Mouse (Mus musculus): ENCODE measurements around the gene Gm14137. TPM values are rescaled to one million over a fixed set of nuclear protein-coding genes. Genes with fewer than 3 reads are reported as not detected.

The Gm14137 gene
- polyA plus RNA-seq (2015; fragmentation: Nextera tagmentation; extraction: Ambion mirVana): 0.08 and 0.18 TPM in 2 replicates

DNA sequence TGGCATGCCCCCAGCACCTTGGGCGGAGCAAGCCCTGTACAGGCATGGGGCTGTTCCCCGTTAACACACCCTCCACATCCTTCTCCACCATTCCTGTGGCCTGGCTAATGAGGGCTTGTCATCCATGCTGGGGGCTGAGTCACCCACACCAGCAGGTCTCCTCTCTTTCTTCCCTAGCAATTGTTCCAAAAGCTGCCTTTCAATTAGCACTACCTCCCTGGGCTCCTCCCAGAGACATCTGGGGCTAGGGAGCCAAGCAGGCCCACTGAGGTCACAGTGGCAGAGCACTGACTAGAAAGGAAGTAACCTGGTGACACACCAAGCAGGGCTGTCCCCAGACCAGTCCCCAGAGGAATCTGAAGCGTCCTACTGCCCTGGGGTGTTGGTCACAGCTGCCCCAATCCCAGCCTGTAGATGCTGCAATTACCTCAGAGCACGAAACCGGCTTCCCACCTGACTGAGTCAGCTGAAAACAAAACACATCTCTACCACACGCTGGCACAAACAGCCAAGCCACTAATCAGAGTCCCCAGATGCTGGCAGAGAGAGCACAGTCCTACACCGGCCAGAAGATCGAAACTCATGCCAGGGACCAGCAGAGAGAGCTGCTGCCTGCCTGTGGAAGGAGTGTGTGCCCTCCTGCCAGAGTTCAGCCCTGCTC, at the start of gene Gm14137:
TSS of gene Gm14137 (plus strand) at position 519 of the 661 bp plus-strand sequence.
- Histone ChIP-seq H3K4me3 (ENCODE audit: low read depth, low read length) (no peak within 1 kb of the TSS), H3K9me3 (ENCODE audit: control insufficient read depth) (no peaks in the 10 kb centered on the region), H3K36me3 (ENCODE audit: control insufficient read depth, insufficient read depth) (peaks cover under 1% of the 10 kb centered on the region; the same call in 1 of the 2 replicates), H3K27ac (ENCODE audit: low read depth, low read length) (no peak within 1 kb of the TSS), H3K27me3 (replicated peaks; ENCODE audit: control insufficient read depth, insufficient read depth, low read length) (no peaks in the 10 kb centered on the region), H3K4me2 (replicated peaks; ENCODE audit: low read depth) (peak within 1 kb of the TSS; percentile 52), H3K4me1 (replicated peaks; ENCODE audit: control insufficient read depth, insufficient read depth, low read length) (no peaks in the 10 kb centered on the region), H3K9ac (ENCODE audit: low read depth, low read length) (no peak within 1 kb of the TSS)
- TF ChIP-seq CTCF (IDR thresholded peaks at IDR 0.05; ENCODE audit: low read depth): no peak
- 59% methylated on average over 8 of the region's 8 CpGs for WGBS
- 0 out of 2 replicates have a peak, but pooled peaks have one; percentile 17 for ATAC-seq

- no peak for TF ChIP-seq CTCF (IDR thresholded peaks at IDR 0.05; ENCODE audit: low read depth)
- no peak overlapping the region for H3K4me2 ChIP-seq (replicated peaks; ENCODE audit: low read depth)
- WGBS: 78% methylated on average over 5 of the region's 5 CpGs
Measured at GRCm38 (mm10) chr2:119136346-119136898, 37.9 kb upstream of the Gm14137 start.

DNA sequence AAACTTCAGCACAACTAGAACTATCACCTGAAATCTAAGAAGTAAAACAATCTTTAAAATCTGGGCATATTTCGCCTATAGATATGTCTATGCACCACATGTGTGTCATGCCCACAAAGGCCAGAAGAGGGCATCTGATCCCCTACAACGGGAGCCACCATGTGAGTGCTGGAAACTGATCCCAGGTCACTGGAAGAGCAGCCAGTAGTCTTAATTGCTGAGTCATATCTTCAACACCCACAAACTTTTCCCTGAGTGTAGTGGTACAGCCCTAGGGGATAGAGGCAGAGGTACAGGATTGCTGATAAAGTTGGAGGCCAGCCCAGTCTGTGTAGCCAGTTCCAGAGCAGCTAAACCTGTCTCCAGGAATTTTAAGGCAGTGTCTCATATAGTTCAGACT, 29.1 kb upstream of the Gm14137 start:
- H3K36me3 ChIP-seq (ENCODE audit: control insufficient read depth, insufficient read depth): peaks cover 87% of the 10 kb centered on the region
- no peak for ATAC-seq
- H3K4me1 ChIP-seq (replicated peaks; ENCODE audit: control insufficient read depth, insufficient read depth, low read length): no peaks in the 10 kb centered on the region
- H3K27ac ChIP-seq (ENCODE audit: low read depth, low read length): no peak overlapping the region
- TF ChIP-seq CTCF (IDR thresholded peaks at IDR 0.05; ENCODE audit: low read depth): peak; percentile 66
- H3K9ac ChIP-seq (ENCODE audit: low read depth, low read length): no peak overlapping the region
- H3K4me2 ChIP-seq (replicated peaks; ENCODE audit: low read depth): no peak overlapping the region
- H3K27me3 ChIP-seq (replicated peaks; ENCODE audit: control insufficient read depth, insufficient read depth, low read length): no peaks in the 10 kb centered on the region
- H3K4me3 ChIP-seq (ENCODE audit: low read depth, low read length): no peak overlapping the region
- WGBS: 84% methylated on average over 2 of the region's 2 CpGs
- no peaks in the 10 kb centered on the region for H3K9me3 ChIP-seq (ENCODE audit: control insufficient read depth)

More at GRCm38 (mm10) chr2:119136346-119136898, 37.9 kb upstream of the Gm14137 start:
- Histone ChIP-seq H3K36me3 (ENCODE audit: control insufficient read depth, insufficient read depth) (peaks cover 77% of the 10 kb centered on the region), H3K9me3 (ENCODE audit: control insufficient read depth) (no peaks in the 10 kb centered on the region), H3K27me3 (replicated peaks; ENCODE audit: control insufficient read depth, insufficient read depth, low read length) (no peaks in the 10 kb centered on the region), H3K4me3 (ENCODE audit: low read depth, low read length) (no peak overlapping the region), H3K9ac (ENCODE audit: low read depth, low read length) (no peak overlapping the region), H3K27ac (ENCODE audit: low read depth, low read length) (no peak overlapping the region), H3K4me1 (replicated peaks; ENCODE audit: control insufficient read depth, insufficient read depth, low read length) (no peaks in the 10 kb centered on the region)
- no peak for ATAC-seq

DNA sequence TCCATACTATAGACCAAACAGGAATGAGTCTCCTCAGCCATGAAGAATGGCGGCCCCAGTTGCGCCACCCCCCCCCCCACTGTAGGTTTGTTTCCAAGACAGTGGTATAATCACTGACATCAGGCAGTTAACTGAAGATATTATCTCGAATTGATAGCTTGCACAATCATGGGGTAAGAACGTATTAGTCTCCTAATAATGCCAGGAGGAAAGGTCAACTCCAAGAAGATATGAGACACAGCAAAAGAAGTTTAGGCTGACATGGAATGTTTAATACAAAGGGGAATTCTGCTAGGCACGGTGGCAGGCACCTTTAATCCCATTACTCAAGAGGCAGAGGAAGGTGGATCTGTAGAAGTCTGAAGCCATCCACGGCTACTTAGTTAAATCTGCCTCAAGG, 27.9 kb upstream of the Gm14137 start:
- WGBS: 78% methylated on average over 6 of the region's 6 CpGs
- H3K4me3 ChIP-seq (ENCODE audit: low read depth, low read length): no peak overlapping the region
- peaks cover 89% of the 10 kb centered on the region for H3K36me3 ChIP-seq (ENCODE audit: control insufficient read depth, insufficient read depth)
- ATAC-seq: no peak
- H3K9ac ChIP-seq (ENCODE audit: low read depth, low read length): no peak overlapping the region
- H3K4me1 ChIP-seq (replicated peaks; ENCODE audit: control insufficient read depth, insufficient read depth, low read length): no peaks in the 10 kb centered on the region
- no peaks in the 10 kb centered on the region for H3K27me3 ChIP-seq (replicated peaks; ENCODE audit: control insufficient read depth, insufficient read depth, low read length)
- H3K9me3 ChIP-seq (ENCODE audit: control insufficient read depth): no peaks in the 10 kb centered on the region
- no peak overlapping the region for H3K4me2 ChIP-seq (replicated peaks; ENCODE audit: low read depth)
- H3K27ac ChIP-seq (ENCODE audit: low read depth, low read length): no peak overlapping the region
- TF ChIP-seq CTCF (IDR thresholded peaks at IDR 0.05; ENCODE audit: low read depth): no peak

- 88% methylated on average over 22 of the region's 22 CpGs for WGBS
Measured at GRCm38 (mm10) chr2:119147160-119147678, 27.1 kb upstream of the Gm14137 start.

GRCm38 (mm10) chr2:119147775-119148174, 26.5 kb upstream of the Gm14137 start:
- no peaks in the 10 kb centered on the region for H3K4me1 ChIP-seq (replicated peaks; ENCODE audit: control insufficient read depth, insufficient read depth, low read length)
- peaks cover 88% of the 10 kb centered on the region for H3K36me3 ChIP-seq (ENCODE audit: control insufficient read depth, insufficient read depth)
- 96% methylated on average over 8 of the region's 8 CpGs for WGBS
- no peak overlapping the region for H3K4me3 ChIP-seq (ENCODE audit: low read depth, low read length)
- H3K9me3 ChIP-seq (ENCODE audit: control insufficient read depth): no peaks in the 10 kb centered on the region
- no peak overlapping the region for H3K4me2 ChIP-seq (replicated peaks; ENCODE audit: low read depth)
- TF ChIP-seq CTCF (IDR thresholded peaks at IDR 0.05; ENCODE audit: low read depth): no peak
- H3K9ac ChIP-seq (ENCODE audit: low read depth, low read length): no peak overlapping the region
- no peak for ATAC-seq
- H3K27ac ChIP-seq (ENCODE audit: low read depth, low read length): no peak overlapping the region; the same call in 1 of the 2 replicates
- no peaks in the 10 kb centered on the region for H3K27me3 ChIP-seq (replicated peaks; ENCODE audit: control insufficient read depth, insufficient read depth, low read length)

More at GRCm38 (mm10) chr2:119147160-119147678, 27.1 kb upstream of the Gm14137 start:
- peaks cover 88% of the 10 kb centered on the region for H3K36me3 ChIP-seq (ENCODE audit: control insufficient read depth, insufficient read depth)
- ATAC-seq: no peak
- H3K4me1 ChIP-seq (replicated peaks; ENCODE audit: control insufficient read depth, insufficient read depth, low read length): no peaks in the 10 kb centered on the region
- H3K4me3 ChIP-seq (ENCODE audit: low read depth, low read length): no peak overlapping the region
- TF ChIP-seq CTCF (IDR thresholded peaks at IDR 0.05; ENCODE audit: low read depth): no peak
- no peak overlapping the region for H3K4me2 ChIP-seq (replicated peaks; ENCODE audit: low read depth)
- H3K27me3 ChIP-seq (replicated peaks; ENCODE audit: control insufficient read depth, insufficient read depth, low read length): no peaks in the 10 kb centered on the region
- no peak overlapping the region for H3K9ac ChIP-seq (ENCODE audit: low read depth, low read length)
- H3K9me3 ChIP-seq (ENCODE audit: control insufficient read depth): no peaks in the 10 kb centered on the region
- H3K27ac ChIP-seq (ENCODE audit: low read depth, low read length): no peak overlapping the region

Data from intestine, postnatal 0 days (tissue).